Mouse (Mus musculus) NIH3T3 (cell line): Measurements from ENCODE around the gene Mthfs.
"Not testable (repeated sequence)": the region's sequence is repeated elsewhere in the genome, so short reads cannot be mapped to it uniquely, and the experiment has no call there.

Experiments used
- DNase-seq: peaks from one replicate; pipeline ENCODE4 v3.0.0-alpha.2; 2012; ENCODE audit warnings: low read depth

Gene Mthfs

GRCm38 (mm10) chr9:89240516-89241019 lies 30.1 kb downstream of the Mthfs start:
- not testable (repeated sequence) for DNase-seq

GRCm38 (mm10) chr9:89253400-89253799 lies 42.9 kb downstream of the Mthfs start:
- no peak for DNase-seq

- no peak for DNase-seq
Observed at GRCm38 (mm10) chr9:89256556-89257335, 46.3 kb downstream of the Mthfs start.

- DNase-seq = no peak
Observed at GRCm38 (mm10) chr9:89263968-89264367, 53.5 kb downstream of the Mthfs start.

GRCm38 (mm10) chr9:89264571-89264970 lies 54.1 kb downstream of the Mthfs start:
- no peak for DNase-seq

- DNase-seq = no peak
Observed at GRCm38 (mm10) chr9:89267093-89267492, 56.6 kb downstream of the Mthfs start.

GRCm38 (mm10) chr9:89267572-89267971 lies 57.1 kb downstream of the Mthfs start:
- no peak for DNase-seq

GRCm38 (mm10) chr9:89270376-89270775 lies 59.9 kb downstream of the Mthfs start:
- DNase-seq = no peak

GRCm38 (mm10) chr9:89273766-89274165 lies 63.3 kb downstream of the Mthfs start:
- DNase-seq = no peak

GRCm38 (mm10) chr9:89278207-89278606 lies 67.7 kb downstream of the Mthfs start:
- no peak for DNase-seq

- DNase-seq = no peak
Observed at GRCm38 (mm10) chr9:89282374-89283068, 72.0 kb downstream of the Mthfs start.

GRCm38 (mm10) chr9:89288037-89288436 lies 77.6 kb downstream of the Mthfs start:
- DNase-seq = no peak

GRCm38 (mm10) chr9:89293364-89293763 lies 82.9 kb downstream of the Mthfs start:
- DNase-seq = no peak

- DNase-seq = no peak
Observed at GRCm38 (mm10) chr9:89294121-89294520, 83.6 kb downstream of the Mthfs start.

GRCm38 (mm10) chr9:89305637-89306036 lies 95.2 kb downstream of the Mthfs start:
- no peak for DNase-seq

GRCm38 (mm10) chr9:89308357-89309194 lies 98.1 kb downstream of the Mthfs start:
- DNase-seq = no peak

- no peak for DNase-seq
Observed at GRCm38 (mm10) chr9:89309195-89309535, 98.7 kb downstream of the Mthfs start.

- DNase-seq = no peak
Observed at GRCm38 (mm10) chr9:89311649-89312048, 101.2 kb downstream of the Mthfs start.

GRCm38 (mm10) chr9:89373731-89374130 lies 163.3 kb downstream of the Mthfs start:
- DNase-seq = no peak

GRCm38 (mm10) chr9:89374650-89375049 lies 164.2 kb downstream of the Mthfs start:
- no peak for DNase-seq

GRCm38 (mm10) chr9:89403031-89403430 lies 192.6 kb downstream of the Mthfs start:
- no peak for DNase-seq
